Mouse (Mus musculus): ENCODE results near the gene Csf2ra. TPM values are rescaled to one million over a fixed set of nuclear protein-coding genes. Genes with fewer than 3 reads are reported as not detected.
"Not testable (repeated sequence)": the region's sequence is repeated elsewhere in the genome, so short reads cannot be mapped to it uniquely, and the experiment has no call there.

Gene Csf2ra
- total and polyA plus RNA-seq, 3 experiments = 2.3 to 10.4 (median 4.3) TPM

GRCm38 (mm10) chr19:61257733-61258132 lies 29.5 kb upstream of the Csf2ra start:
- no peak for TF ChIP-seq TBP (conservative IDR thresholded peaks at IDR 0.05; ENCODE audit: low read depth, low read length)
- TF ChIP-seq PAX5 (IDR thresholded peaks at IDR 0.05; ENCODE audit: low read length) = no peak
- TF ChIP-seq ZKSCAN1 (IDR thresholded peaks at IDR 0.05; ENCODE audit: borderline replicate concordance, low read depth, low read length) = no peak
- no peak for TF ChIP-seq USF1 (IDR thresholded peaks at IDR 0.05; ENCODE audit: low read depth, low read length)
- TF ChIP-seq HCFC1 (IDR thresholded peaks at IDR 0.05; ENCODE audit: low read depth, low read length) = no peak
- no peak for TF ChIP-seq CHD2 (IDR thresholded peaks at IDR 0.05; ENCODE audit: low read length)
- TF ChIP-seq JUND (conservative IDR thresholded peaks at IDR 0.05; ENCODE audit: low read depth, low read length) = no peak
- no peak for TF ChIP-seq MEF2A (IDR thresholded peaks at IDR 0.05; ENCODE audit: borderline replicate concordance, low read depth, low read length)
- TF ChIP-seq ZC3H11A (IDR thresholded peaks at IDR 0.05; ENCODE audit: low read depth, low read length) = no peak
- TF ChIP-seq GABPA (IDR thresholded peaks at IDR 0.05; ENCODE audit: insufficient replicate concordance, low read depth, low read length) = no peak
- no peak for TF ChIP-seq RCOR1 (conservative IDR thresholded peaks at IDR 0.05; ENCODE audit: low read depth, low read length)
- no peak for TF ChIP-seq USF2 (conservative IDR thresholded peaks at IDR 0.05; ENCODE audit: low read depth, low read length)
- no peak for TF ChIP-seq MAZ (IDR thresholded peaks at IDR 0.05; ENCODE audit: low read depth, low read length)
- no peak for TF ChIP-seq ELF1 (IDR thresholded peaks at IDR 0.05; ENCODE audit: low read depth, low read length)
- TF ChIP-seq MAFK (IDR thresholded peaks at IDR 0.05; ENCODE audit: insufficient replicate concordance, low read length) = no peak
- no peak for TF ChIP-seq ETS1 (conservative IDR thresholded peaks at IDR 0.05; ENCODE audit: low read depth, low read length)
- no peak for TF ChIP-seq MYC (IDR thresholded peaks at IDR 0.05; ENCODE audit: low read depth, low read length)
- DNase-seq (ENCODE audit: extremely low read depth) = no peak
- in situ Hi-C loops (cut with MboI; ENCODE audit: low pct_ligation_motif_present, low pct_unique_long_range_greater_than_20kb, low sequenced_read_pairs) (no loop called here), dilution Hi-C loops (cut with MboI; ENCODE audit: extremely low pct_ligation_motif_present, extremely low pct_unique_long_range_greater_than_20kb, low sequenced_read_pairs) (no loop called here)
- no peak overlapping the region for H3K4me2 ChIP-seq (ENCODE audit: insufficient read depth, low read depth, poor library complexity, severe bottlenecking)
- no peaks in the 10 kb centered on the region for H3K9me3 ChIP-seq (replicated peaks; ENCODE audit: low read length)
- H3K9ac ChIP-seq (ENCODE audit: insufficient read depth, low read depth) = no peak overlapping the region
- no peaks in the 10 kb centered on the region for H3K27me3 ChIP-seq (replicated peaks)
- H3K27ac ChIP-seq (ENCODE audit: insufficient read depth, low read depth) = no peak overlapping the region
- no peaks in the 10 kb centered on the region for H3K36me3 ChIP-seq (replicated peaks in 1 of 2; ENCODE audit: control insufficient read depth in 1 of 2, insufficient read depth in 1 of 2, low read length in 1 of 2)
- H3K79me2 ChIP-seq (replicated peaks; ENCODE audit: control insufficient read depth, extremely low read depth, insufficient read depth, poor library complexity, severe bottlenecking) = no peaks in the 10 kb centered on the region
- no peak overlapping the region for H3K4me3 ChIP-seq (replicated peaks in 1 of 3; ENCODE audit: low read depth in 2 of 3, low read length in 2 of 3, poor library complexity in 1 of 3)
- no peaks in the 10 kb centered on the region; a peak in 1 of 4 replicates for H3K4me1 ChIP-seq (ENCODE audit: control insufficient read depth in 1 of 2, insufficient read depth in 2 of 2)

DNA sequence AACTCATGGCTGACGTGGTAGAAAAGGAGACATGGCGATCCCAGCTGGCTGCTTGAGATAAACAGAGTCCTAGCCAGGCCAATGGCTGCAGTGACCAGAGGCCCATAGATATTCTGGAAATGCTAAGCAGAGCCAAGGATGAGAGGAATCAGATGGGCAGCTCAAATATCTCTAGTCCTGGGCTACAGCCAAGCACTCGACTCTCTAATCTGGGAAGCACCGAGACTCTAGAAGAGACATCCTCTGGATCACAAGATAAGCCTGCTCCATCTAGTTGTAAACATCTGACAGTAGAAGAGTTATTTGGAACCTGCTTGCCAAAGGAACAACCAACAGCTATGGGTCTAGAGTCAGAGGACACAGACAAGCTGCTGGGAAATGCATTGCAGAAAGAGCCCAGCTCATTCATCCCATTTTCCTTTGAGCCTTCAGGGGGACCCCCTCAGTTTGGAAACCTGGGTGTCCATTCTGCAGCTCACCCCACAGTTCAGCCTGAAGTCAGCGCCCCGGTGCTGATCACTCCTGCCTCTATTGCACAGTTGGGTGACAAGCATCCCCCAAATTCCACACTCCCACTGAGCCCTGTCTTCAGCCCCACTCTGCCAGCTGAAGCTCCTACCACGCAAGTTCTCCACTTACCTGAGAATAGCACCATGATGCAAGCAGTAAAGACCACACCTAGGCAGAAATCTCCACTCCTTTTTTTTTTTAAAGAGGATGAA lies 28.1 kb upstream of the Csf2ra start:
- H3K9ac ChIP-seq (ENCODE audit: insufficient read depth, low read depth) = no peak overlapping the region
- no peak for DNase-seq (ENCODE audit: extremely low read depth)
- no peak for TF ChIP-seq USF1 (IDR thresholded peaks at IDR 0.05; ENCODE audit: low read depth, low read length)
- TF ChIP-seq IRF4 (IDR thresholded peaks at IDR 0.05; ENCODE audit: low read depth, low read length) = no peak
- TF ChIP-seq SIN3A (IDR thresholded peaks at IDR 0.05; ENCODE audit: low read length) = no peak
- no peak for TF ChIP-seq CTCF (conservative IDR thresholded peaks at IDR 0.05 in 1 of 2, IDR thresholded peaks at IDR 0.05 in 1 of 2; ENCODE audit: low read depth in 2 of 2, low read length in 2 of 2)
- no peak for TF ChIP-seq POLR2AphosphoS2 (IDR thresholded peaks at IDR 0.05; ENCODE audit: low read depth, low read length)
- in situ Hi-C loops (cut with MboI; ENCODE audit: low pct_ligation_motif_present, low pct_unique_long_range_greater_than_20kb, low sequenced_read_pairs) (no loop called here), dilution Hi-C loops (cut with MboI; ENCODE audit: extremely low pct_ligation_motif_present, extremely low pct_unique_long_range_greater_than_20kb, low sequenced_read_pairs) (no loop called here)
- no peaks in the 10 kb centered on the region for H3K79me2 ChIP-seq (replicated peaks; ENCODE audit: control insufficient read depth, extremely low read depth, insufficient read depth, poor library complexity, severe bottlenecking)
- no peak overlapping the region for H3K4me2 ChIP-seq (ENCODE audit: insufficient read depth, low read depth, poor library complexity, severe bottlenecking)
- H3K27me3 ChIP-seq (replicated peaks) = no peaks in the 10 kb centered on the region
- no peaks in the 10 kb centered on the region for H3K36me3 ChIP-seq (replicated peaks in 1 of 2; ENCODE audit: control insufficient read depth in 1 of 2, insufficient read depth in 1 of 2, low read length in 1 of 2)
- no peaks in the 10 kb centered on the region; a peak in 1 of 4 replicates for H3K4me1 ChIP-seq (ENCODE audit: control insufficient read depth in 1 of 2, insufficient read depth in 2 of 2)
- no peaks in the 10 kb centered on the region for H3K9me3 ChIP-seq (replicated peaks; ENCODE audit: low read length)
- H3K27ac ChIP-seq (ENCODE audit: insufficient read depth, low read depth) = no peak overlapping the region
- no peak overlapping the region for H3K4me3 ChIP-seq (replicated peaks in 1 of 3; ENCODE audit: low read depth in 2 of 3, low read length in 2 of 3, poor library complexity in 1 of 3)

DNA sequence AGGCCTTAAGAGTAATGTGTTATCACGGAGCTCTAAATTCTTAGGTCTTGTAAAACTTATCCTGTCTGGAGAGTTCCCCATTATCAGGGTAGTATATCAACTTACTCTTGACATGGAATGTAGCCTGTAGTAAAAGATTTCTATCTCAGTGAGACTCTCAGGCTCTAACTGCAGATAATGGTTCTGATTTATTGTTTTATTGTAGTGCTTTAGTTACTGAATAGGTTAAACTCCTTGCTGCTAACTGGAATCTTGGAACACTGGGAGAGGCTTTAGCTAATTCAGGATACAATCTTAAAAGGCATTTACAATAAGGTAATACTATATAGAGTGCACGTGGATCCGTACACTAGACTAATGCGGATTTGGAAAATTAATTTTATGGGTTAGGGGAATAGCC lies 19.1 kb upstream of the Csf2ra start:
- DNase-seq (ENCODE audit: extremely low read depth); H3K9me3 ChIP-seq (replicated peaks; ENCODE audit: low read length); H3K27ac ChIP-seq (ENCODE audit: insufficient read depth, low read depth); H3K4me3 ChIP-seq (replicated peaks in 1 of 3; ENCODE audit: low read depth in 2 of 3, low read length in 2 of 3, poor library complexity in 1 of 3); H3K4me2 ChIP-seq (ENCODE audit: insufficient read depth, low read depth, poor library complexity, severe bottlenecking); H3K9ac ChIP-seq (ENCODE audit: insufficient read depth, low read depth); dilution Hi-C loops (cut with MboI; ENCODE audit: extremely low pct_ligation_motif_present, extremely low pct_unique_long_range_greater_than_20kb, low sequenced_read_pairs); H3K27me3 ChIP-seq (replicated peaks); H3K36me3 ChIP-seq (replicated peaks in 1 of 2; ENCODE audit: control insufficient read depth in 1 of 2, insufficient read depth in 1 of 2, low read length in 1 of 2); in situ Hi-C loops (cut with MboI; ENCODE audit: low pct_ligation_motif_present, low pct_unique_long_range_greater_than_20kb, low sequenced_read_pairs); H3K79me2 ChIP-seq (replicated peaks; ENCODE audit: control insufficient read depth, extremely low read depth, insufficient read depth, poor library complexity, severe bottlenecking): not testable (repeated sequence)
- H3K4me1 ChIP-seq (ENCODE audit: control insufficient read depth in 1 of 2, insufficient read depth in 2 of 2) = peaks cover 10 to 23% of the 10 kb centered on the region in 2 experiments; a peak in 3 of 4 replicates
